Mouse (Mus musculus) liver, embryonic 11.5 days (tissue): Measurements from ENCODE around the gene Nr4a1. TPM values are rescaled to one million over a fixed set of nuclear protein-coding genes. Genes with fewer than 3 reads are reported as not detected.

Experiments
- ATAC-seq: fragments of 200-750 bp; cut with Nextera tagmentation; replicated peaks from 2 replicates; pipeline ENCODE4 v1.8.0; 2017; ENCODE audit warnings: moderate number of reproducible peaks, mild to moderate bottlenecking, moderate TSS enrichment, moderate library complexity; ENCODE audit not compliant: low FRiP score
- DNase-seq: peaks from one replicate; pipeline ENCODE4 v3.0.0-alpha.2; 2017; ENCODE audit warnings: low spot score
- H3K27ac ChIP-seq: fragments of 300-500 bp; sonication (generic); 2 replicates; pipeline ENCODE4 v1.5.1; 2014; ENCODE audit warnings: mild to moderate bottlenecking, low read depth, low read length, control low read depth
- H3K27me3 ChIP-seq: fragments of 300-500 bp; sonication (generic); replicated peaks from 2 replicates; pipeline ENCODE4 v1.6.1; 2014; ENCODE audit warnings: low read length, mixed read lengths; ENCODE audit not compliant: control insufficient read depth, insufficient read depth
- H3K36me3 ChIP-seq: fragments of 300-500 bp; sonication (generic); 2 replicates; pipeline ENCODE4 v1.6.1; 2014; ENCODE audit warnings: mild to moderate bottlenecking, low read length, moderate library complexity, mixed read lengths; ENCODE audit not compliant: control insufficient read depth, insufficient read depth
- H3K4me1 ChIP-seq: fragments of 300-500 bp; sonication (generic); replicated peaks from 2 replicates; pipeline ENCODE4 v1.6.1; 2014; ENCODE audit warnings: low read length, mixed read lengths; ENCODE audit not compliant: control insufficient read depth, insufficient read depth
- H3K4me2 ChIP-seq: fragments of 300-500 bp; sonication (generic); 2 replicates; pipeline ENCODE4 v1.6.1; 2014; ENCODE audit warnings: mild to moderate bottlenecking, control low read depth, moderate library complexity
- H3K4me3 ChIP-seq: fragments of 300-500 bp; sonication (generic); 2 replicates; pipeline ENCODE4 v1.5.1; 2014; ENCODE audit warnings: low read depth, low read length, control low read depth
- H3K9ac ChIP-seq: fragments of 300-500 bp; sonication (generic); 2 replicates; pipeline ENCODE4 v1.6.1; 2014; ENCODE audit warnings: low read depth, low read length, control low read depth
- H3K9me3 ChIP-seq: fragments of 300-500 bp; sonication (generic); 2 replicates; pipeline ENCODE4 v1.6.1; 2016; ENCODE audit warnings: low read length, inconsistent platforms, mixed read lengths; ENCODE audit not compliant: control insufficient read depth
- WGBS: fragments of 180-500 bp; shearing (Covaris S2); extraction: QIAGEN DNeasy Blood & Tissue Kit; methylation state at CpG from one replicate; pipeline ENCODE4 v1.1.7; 2014; 5-methylcytosine and 5-hydroxymethylcytosine counted together
- polyA plus RNA-seq: library from polyadenylated mRNA; unstranded; fragments of >200 nt; fragmentation: Nextera tagmentation; extraction: Ambion mirVana; gene quantifications from 2 replicates; pipeline ENCODE4 v1.2.1, GENCODE M21; 2014

The Nr4a1 gene
- polyA plus RNA-seq, 1 experiment from 2014 or later = 2.4 TPM

DNA sequence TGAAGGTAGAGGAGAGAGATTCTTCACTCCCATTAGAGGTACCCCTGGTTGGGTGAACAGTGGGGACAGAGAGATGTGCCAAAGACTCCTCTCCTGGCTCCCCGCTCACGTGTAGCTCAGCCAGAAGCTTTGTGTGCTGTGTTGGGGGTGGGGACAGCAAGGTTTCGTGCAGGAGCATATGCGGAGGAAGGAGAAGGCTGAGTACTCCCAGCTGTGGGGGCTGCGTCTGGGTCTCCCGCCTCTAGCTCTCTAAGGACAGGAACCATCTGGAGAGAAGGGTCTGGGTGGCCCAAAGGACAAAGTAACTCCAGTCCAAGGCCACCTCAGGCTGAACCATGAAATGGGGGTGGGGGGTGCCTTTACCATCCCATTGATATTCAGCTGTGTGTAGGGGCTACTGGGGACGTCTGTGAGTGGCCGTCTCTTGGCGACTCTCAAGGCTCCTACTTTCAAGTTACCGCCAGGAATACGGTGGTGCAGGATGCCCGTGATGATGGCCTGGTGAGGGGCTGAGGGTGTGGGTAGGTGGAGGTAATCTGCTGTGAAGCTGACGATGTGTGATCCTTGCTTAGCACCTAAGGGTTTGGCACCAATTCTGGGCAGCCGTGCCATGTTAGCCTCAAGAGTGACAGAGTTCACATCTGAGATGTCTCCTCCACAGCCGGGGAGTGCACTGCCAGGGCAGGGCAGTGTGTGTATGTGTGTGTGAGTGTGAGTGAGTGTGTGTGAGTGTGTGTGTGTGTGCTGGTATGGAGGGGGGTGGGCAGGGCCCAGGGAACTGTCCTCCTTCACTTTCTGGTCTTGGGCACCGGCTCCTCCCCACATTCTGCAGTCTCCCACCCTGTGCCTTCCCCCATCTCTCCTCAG lies 40.2 kb downstream of the Nr4a1 start:
- ATAC-seq (no peak), DNase-seq (no peak)
- H3K9ac ChIP-seq = no peak overlapping the region

DNA sequence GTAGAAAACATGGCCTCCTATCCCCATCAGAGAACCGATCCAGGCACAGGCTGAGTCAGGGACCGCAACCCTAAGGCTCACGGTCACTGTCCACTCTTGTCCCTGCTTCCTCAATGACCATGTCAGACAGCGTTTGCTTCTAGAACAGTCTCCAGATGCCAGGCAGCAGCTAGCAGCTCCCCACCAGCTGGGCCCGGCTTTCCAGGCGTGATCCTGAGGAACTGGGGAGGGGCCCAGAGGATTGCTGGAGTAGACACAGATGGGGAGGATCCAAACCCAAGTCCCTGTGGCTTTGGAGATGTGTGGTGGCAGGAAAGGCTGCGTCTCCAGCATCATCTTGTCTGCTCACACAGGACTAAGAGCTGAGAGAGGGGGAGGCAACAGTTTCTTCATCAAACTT lies 41.0 kb downstream of the Nr4a1 start:
- H3K9me3 ChIP-seq = no peaks in the 10 kb centered on the region
- ATAC-seq = no peak
- peaks cover 9% of the 10 kb centered on the region; the same call in 1 of the 2 replicates for H3K36me3 ChIP-seq
- no peak overlapping the region for H3K27ac ChIP-seq
- no peak overlapping the region for H3K4me2 ChIP-seq
- H3K9ac ChIP-seq = no peak overlapping the region
- H3K27me3 ChIP-seq = no peaks in the 10 kb centered on the region
- H3K4me3 ChIP-seq = no peak overlapping the region
- peaks cover 11% of the 10 kb centered on the region for H3K4me1 ChIP-seq
- 68% methylated on average over 7 of the region's 7 CpGs for WGBS
- DNase-seq = no peak

More for the DNA sequence above, 40.2 kb downstream of the Nr4a1 start:
- peaks cover 9% of the 10 kb centered on the region; the same call in 1 of the 2 replicates for H3K36me3 ChIP-seq
- WGBS = 60% methylated on average over 16 of the region's 16 CpGs
- no peaks in the 10 kb centered on the region for H3K27me3 ChIP-seq
- no peak overlapping the region for H3K4me3 ChIP-seq
- no peaks in the 10 kb centered on the region for H3K9me3 ChIP-seq
- H3K27ac ChIP-seq = no peak overlapping the region
- no peak overlapping the region for H3K4me2 ChIP-seq
- peaks cover 2% of the 10 kb centered on the region for H3K4me1 ChIP-seq

DNA sequence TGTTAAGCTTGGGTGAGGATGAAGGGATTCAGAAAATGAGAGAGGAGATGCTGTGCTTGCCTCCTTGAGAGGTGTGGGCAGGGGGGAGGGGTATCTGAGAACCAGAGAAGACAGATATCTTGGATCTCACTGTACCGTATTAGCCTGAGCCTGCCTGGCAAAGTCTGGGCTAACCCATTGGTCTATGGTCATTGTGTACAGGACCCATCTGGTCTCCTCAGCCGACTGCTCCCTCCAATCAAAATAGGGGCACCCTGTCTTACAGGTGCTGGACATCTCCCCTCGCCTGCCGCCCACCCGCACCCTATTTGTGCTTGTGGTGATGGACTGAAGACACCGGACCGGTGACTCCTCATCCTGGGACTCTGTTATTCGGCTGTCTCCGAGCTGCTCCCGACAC lies 41.5 kb downstream of the Nr4a1 start:
- DNase-seq (no peak), ATAC-seq (no peak)
- Histone ChIP-seq H3K9ac (no peak overlapping the region), H3K36me3 (peaks cover 4% of the 10 kb centered on the region; the same call in 1 of the 2 replicates), H3K4me2 (no peak overlapping the region), H3K27me3 (no peaks in the 10 kb centered on the region), H3K27ac (no peak overlapping the region), H3K4me3 (no peak overlapping the region), H3K4me1 (peaks cover 11% of the 10 kb centered on the region), H3K9me3 (no peaks in the 10 kb centered on the region)
- WGBS = 87% methylated on average over 10 of the region's 10 CpGs

DNA sequence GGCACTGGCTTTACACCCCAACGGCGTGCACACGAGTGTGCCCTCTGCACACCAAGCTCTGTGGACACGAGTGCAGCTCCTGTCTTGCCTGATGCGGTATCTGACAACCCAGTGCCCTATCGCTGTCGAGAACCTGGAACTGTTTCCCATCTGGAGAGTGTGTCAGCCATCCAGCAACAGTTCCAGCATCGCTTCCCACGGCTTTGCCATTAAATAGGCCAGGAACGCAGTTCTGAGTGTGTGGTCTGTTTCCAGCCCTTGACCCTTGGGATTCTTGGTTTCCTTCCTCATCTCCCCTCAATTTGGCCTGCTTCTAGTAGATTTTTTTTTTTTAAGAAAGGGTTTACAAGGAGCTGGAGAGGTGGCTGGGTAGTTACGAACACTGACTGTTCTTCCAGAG lies 42.0 kb downstream of the Nr4a1 start:
- peaks cover 11% of the 10 kb centered on the region for H3K4me1 ChIP-seq
- DNase-seq (no peak), ATAC-seq (no peak)
- H3K27ac ChIP-seq = no peak overlapping the region
- H3K27me3 ChIP-seq = no peaks in the 10 kb centered on the region
- H3K4me3 ChIP-seq = no peak overlapping the region
- H3K36me3 ChIP-seq = no peaks in the 10 kb centered on the region
- H3K9me3 ChIP-seq = no peaks in the 10 kb centered on the region
- H3K9ac ChIP-seq = no peak overlapping the region
- no peak overlapping the region for H3K4me2 ChIP-seq
- WGBS = 82% methylated on average over 11 of the region's 11 CpGs

DNA sequence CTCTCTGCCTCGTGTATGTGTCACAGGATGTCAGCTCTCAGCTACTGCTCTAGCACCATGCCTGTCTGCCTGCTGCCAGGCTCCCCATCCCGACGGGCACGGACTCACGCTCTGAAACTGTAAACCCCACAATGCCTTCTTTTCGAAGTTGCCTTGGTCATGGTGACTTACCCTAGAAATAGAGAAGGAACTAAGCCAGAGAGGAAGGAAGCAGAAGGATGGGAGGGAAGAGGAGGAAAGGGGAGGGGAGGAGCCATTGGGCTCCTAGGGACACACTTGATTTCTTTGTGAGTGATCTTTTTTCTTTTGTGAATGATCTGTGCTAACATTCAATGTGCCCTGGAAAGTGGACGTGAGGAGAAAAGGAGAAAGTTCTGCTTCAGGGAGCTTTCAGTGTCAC lies 43.9 kb downstream of the Nr4a1 start:
- H3K9me3 ChIP-seq = no peaks in the 10 kb centered on the region
- peaks cover 11% of the 10 kb centered on the region for H3K4me1 ChIP-seq
- DNase-seq = no peak
- H3K4me3 ChIP-seq = no peak overlapping the region
- H3K27me3 ChIP-seq = no peaks in the 10 kb centered on the region
- ATAC-seq = no peak
- H3K9ac ChIP-seq = no peak overlapping the region
- peak overlapping the region; percentile 16; the same call in 1 of the 2 replicates for H3K4me2 ChIP-seq
- no peak overlapping the region for H3K27ac ChIP-seq
- H3K36me3 ChIP-seq = no peaks in the 10 kb centered on the region
- 40% methylated on average over 7 of the region's 7 CpGs for WGBS

DNA sequence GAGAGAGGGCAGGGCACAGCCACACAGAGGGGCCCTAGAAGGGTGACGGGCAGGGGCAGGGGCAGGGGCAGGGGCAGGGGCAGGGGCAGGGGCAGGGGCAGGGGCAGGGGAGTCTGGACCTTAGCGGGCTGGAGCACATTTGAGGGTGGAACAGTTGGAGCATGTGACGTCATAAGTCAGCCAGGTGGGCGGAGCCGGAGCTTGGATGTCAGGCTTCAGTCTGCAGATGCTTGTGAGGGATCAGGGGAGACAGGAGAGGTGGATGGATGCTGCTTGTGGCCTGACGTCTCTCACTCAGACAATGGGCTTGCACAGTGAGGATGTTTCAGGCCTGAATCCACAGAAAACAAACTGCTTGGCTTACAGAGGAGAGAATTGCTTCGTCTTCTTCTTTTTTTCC lies 44.5 kb downstream of the Nr4a1 start:
- Histone ChIP-seq H3K27me3 (no peaks in the 10 kb centered on the region), H3K36me3 (no peaks in the 10 kb centered on the region), H3K4me2 (peak overlapping the region; percentile 16; the same call in 1 of the 2 replicates), H3K9me3 (no peaks in the 10 kb centered on the region), H3K9ac (no peak overlapping the region), H3K4me3 (no peak overlapping the region), H3K27ac (no peak overlapping the region), H3K4me1 (peaks cover 11% of the 10 kb centered on the region)
- DNase-seq (no peak), ATAC-seq (no peak)
- WGBS = 27% methylated on average over 7 of the region's 7 CpGs

DNA sequence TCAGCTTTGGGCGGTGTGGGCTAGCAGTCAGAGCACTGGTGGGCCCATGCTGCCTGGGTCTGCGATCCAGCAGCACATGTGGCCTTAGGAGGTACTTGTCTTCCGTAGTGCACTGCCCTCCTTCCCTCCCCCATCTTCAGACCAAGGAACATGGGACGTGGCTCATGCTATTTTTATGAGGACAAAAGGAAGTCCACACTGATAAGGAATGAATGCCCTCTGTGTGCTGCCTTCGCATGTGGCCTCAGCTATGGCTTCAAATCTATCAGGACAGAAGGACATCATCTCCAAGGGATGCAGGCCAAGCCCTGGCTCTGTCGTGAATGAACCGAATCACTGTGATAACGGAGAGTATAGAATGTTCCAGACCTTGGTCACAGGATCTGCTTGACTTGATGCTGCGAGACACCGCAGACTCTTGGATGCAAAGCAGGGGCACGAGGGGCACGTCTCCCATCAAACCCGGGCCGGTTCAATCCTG lies 45.5 kb downstream of the Nr4a1 start:
- DNase-seq (no peak), ATAC-seq (peak; percentile 37; the same call in 1 of the 2 replicates)
- no peak overlapping the region; the same call in 1 of the 2 replicates for H3K27ac ChIP-seq
- no peak overlapping the region for H3K4me2 ChIP-seq
- H3K9me3 ChIP-seq = no peaks in the 10 kb centered on the region
- H3K27me3 ChIP-seq = no peaks in the 10 kb centered on the region
- 59% methylated on average over 14 of the region's 14 CpGs for WGBS
- H3K36me3 ChIP-seq = no peaks in the 10 kb centered on the region
- H3K9ac ChIP-seq = no peak overlapping the region
- peaks cover 11% of the 10 kb centered on the region for H3K4me1 ChIP-seq
- H3K4me3 ChIP-seq = no peak overlapping the region

DNA sequence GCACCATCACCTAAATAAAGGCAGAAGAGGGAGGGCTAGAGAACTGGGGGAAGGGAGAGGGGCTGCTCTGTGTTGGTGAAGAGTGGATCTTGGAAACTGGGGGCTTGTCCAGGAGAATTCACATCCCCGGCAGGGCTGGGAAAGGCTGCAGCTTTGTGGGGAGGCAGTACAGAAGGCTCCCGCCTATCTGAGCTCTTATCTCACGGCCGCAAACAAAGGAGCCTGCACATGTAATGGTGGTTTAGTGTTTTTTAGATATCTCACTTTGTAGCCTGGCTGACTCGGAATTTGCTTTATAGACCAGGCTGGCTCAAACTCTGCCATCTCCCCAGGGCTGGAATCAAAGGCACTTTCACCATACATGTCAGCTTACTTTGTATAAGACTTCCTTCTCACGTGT lies 46.1 kb downstream of the Nr4a1 start:
- peak; percentile 43; the same call in 1 of the 2 replicates for ATAC-seq
- Histone ChIP-seq H3K27me3 (no peaks in the 10 kb centered on the region), H3K4me3 (no peak overlapping the region), H3K36me3 (no peaks in the 10 kb centered on the region), H3K4me2 (no peak overlapping the region), H3K9me3 (no peaks in the 10 kb centered on the region), H3K27ac (peak overlapping the region; percentile 50), H3K9ac (no peak overlapping the region), H3K4me1 (peaks cover 11% of the 10 kb centered on the region)
- no peak for DNase-seq
- WGBS = 35% methylated on average over 6 of the region's 6 CpGs

DNA sequence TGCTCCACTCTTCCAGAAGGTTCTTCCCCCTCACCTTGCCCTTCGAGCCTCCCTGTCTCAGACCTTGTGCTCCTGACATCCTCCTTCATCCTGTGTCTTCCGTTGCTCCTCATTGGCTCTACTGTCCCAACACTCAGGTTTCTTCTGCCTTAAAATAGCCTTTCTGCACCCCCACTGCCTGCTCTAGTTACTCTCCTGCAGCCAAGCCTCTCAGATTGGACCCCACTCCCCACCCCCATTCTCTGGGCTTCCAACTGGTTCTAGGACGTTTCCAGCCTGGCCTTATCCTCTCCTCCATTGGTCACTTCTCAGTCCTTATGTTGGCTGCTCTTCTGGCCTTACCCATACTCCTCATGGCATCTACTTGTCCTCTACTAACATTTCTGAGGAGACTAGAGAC lies 48.1 kb downstream of the Nr4a1 start:
- no peak overlapping the region for H3K27ac ChIP-seq
- ATAC-seq = no peak
- no peak for DNase-seq
- no peaks in the 10 kb centered on the region for H3K36me3 ChIP-seq
- 70% methylated on average over 3 of the region's 3 CpGs for WGBS
- no peak overlapping the region for H3K4me3 ChIP-seq
- H3K9me3 ChIP-seq = no peaks in the 10 kb centered on the region
- no peak overlapping the region for H3K4me2 ChIP-seq
- no peak overlapping the region for H3K9ac ChIP-seq
- H3K4me1 ChIP-seq = peaks cover 11% of the 10 kb centered on the region
- no peaks in the 10 kb centered on the region for H3K27me3 ChIP-seq
